Mouse (Mus musculus) gastrocnemius, adult 2 months (tissue): ENCODE measurements at regions not wholly inside any gene's neighbourhood (a gene's known extent, or its start where the extent isn't known, plus 50 kb on each side); places are given as distances from the start of the nearest gene placed in this dataset.
A peak's percentile ranks its signal among the peaks of the same experiment; 100 is the strongest.

Experiments used
- DNase-seq: peaks from one replicate; pipeline ENCODE4 v3.0.0; 2022
- H3K27ac ChIP-seq: fragments of 200-600 bp; 2 replicates; pipeline ENCODE4 v1.8.1; 2022; ENCODE audit warnings: mild to moderate bottlenecking
- H3K4me3 ChIP-seq: fragments of 200-600 bp; 2 replicates; pipeline ENCODE4 v1.8.1; 2022; ENCODE audit warnings: mild to moderate bottlenecking, moderate library complexity
- CTCF ChIP-seq: fragments of 200-600 bp; IDR thresholded peaks from 2 replicates; pipeline ENCODE4 v1.8.1; 2022; ENCODE audit warnings: antibody characterized with exemption, mild to moderate bottlenecking, moderate library complexity
- intact Hi-C: fragments of 180-260 bp; cut with DNase I; formaldehyde crosslinking; loops from one replicate; pipeline ENCODE4 v1.15.1; 2025

- Histone ChIP-seq H3K27ac (no peak overlapping the region), H3K4me3 (no peak overlapping the region)
- DNase-seq: no peak
- TF ChIP-seq CTCF: no peak
- intact Hi-C loops: no loop called here
Measured at GRCm38 (mm10) chr3:35027898-35028297, 377.7 kb downstream of the Sox2 start.

- no peak for TF ChIP-seq CTCF
Measured at GRCm38 (mm10) chr3:35029924-35030323, 379.7 kb downstream of the Sox2 start.

GRCm38 (mm10) chr3:35033587-35033986, 383.4 kb downstream of the Sox2 start:
- Histone ChIP-seq H3K27ac (no peak overlapping the region), H3K4me3 (no peak overlapping the region)
- no peak for TF ChIP-seq CTCF
- intact Hi-C loops: no loop called here
- DNase-seq: no peak

More at GRCm38 (mm10) chr3:35029924-35030323, 379.7 kb downstream of the Sox2 start:
- H3K4me3 ChIP-seq: no peak overlapping the region
- H3K27ac ChIP-seq: no peak overlapping the region
- intact Hi-C loops: no loop called here
- no peak for DNase-seq

GRCm38 (mm10) chr3:35035234-35035633, 385.0 kb downstream of the Sox2 start:
- no peak for TF ChIP-seq CTCF
- Histone ChIP-seq H3K27ac (no peak overlapping the region), H3K4me3 (no peak overlapping the region)
- no peak for DNase-seq
- intact Hi-C loops: no loop called here

GRCm38 (mm10) chr3:35043705-35044104, 393.5 kb downstream of the Sox2 start:
- intact Hi-C loops: no loop called here
- no peak for DNase-seq
- Histone ChIP-seq H3K4me3 (no peak overlapping the region), H3K27ac (no peak overlapping the region)
- TF ChIP-seq CTCF: no peak

GRCm38 (mm10) chr3:35059438-35059837, 409.2 kb downstream of the Sox2 start:
- intact Hi-C loops: no loop called here
- no peak for DNase-seq
- no peak for TF ChIP-seq CTCF
- Histone ChIP-seq H3K4me3 (no peak overlapping the region), H3K27ac (no peak overlapping the region)

- intact Hi-C loops: no loop called here
- no peak for TF ChIP-seq CTCF
- DNase-seq: no peak
- H3K27ac ChIP-seq: no peak overlapping the region
- H3K4me3 ChIP-seq: no peak overlapping the region
Measured at GRCm38 (mm10) chr3:35060042-35060441, 409.8 kb downstream of the Sox2 start.

GRCm38 (mm10) chr3:35066824-35067223, 416.6 kb downstream of the Sox2 start:
- intact Hi-C loops: no loop called here

GRCm38 (mm10) chr3:35068586-35068985, 418.4 kb downstream of the Sox2 start:
- intact Hi-C loops: no loop called here
- Histone ChIP-seq H3K4me3 (no peak overlapping the region), H3K27ac (no peak overlapping the region)
- no peak for TF ChIP-seq CTCF
- DNase-seq: no peak

More at GRCm38 (mm10) chr3:35066824-35067223, 416.6 kb downstream of the Sox2 start:
- Histone ChIP-seq H3K4me3 (no peak overlapping the region), H3K27ac (no peak overlapping the region)
- no peak for TF ChIP-seq CTCF
- peak; percentile 24 for DNase-seq

GRCm38 (mm10) chr3:35071046-35071445, 420.8 kb downstream of the Sox2 start:
- Histone ChIP-seq H3K27ac (no peak overlapping the region), H3K4me3 (no peak overlapping the region)
- intact Hi-C loops: no loop called here
- DNase-seq: no peak
- no peak for TF ChIP-seq CTCF

GRCm38 (mm10) chr3:35079887-35080286, 429.7 kb downstream of the Sox2 start:
- no peak for TF ChIP-seq CTCF
- Histone ChIP-seq H3K27ac (no peak overlapping the region), H3K4me3 (no peak overlapping the region)
- intact Hi-C loops: no loop called here
- no peak for DNase-seq

GRCm38 (mm10) chr3:35084091-35084867, 434.1 kb downstream of the Sox2 start:
- no peak overlapping the region for H3K4me3 ChIP-seq
- TF ChIP-seq CTCF: no peak
- intact Hi-C loops: no loop called here
- no peak overlapping the region for H3K27ac ChIP-seq
- no peak for DNase-seq

- intact Hi-C loops: no loop called here
- TF ChIP-seq CTCF: no peak
- Histone ChIP-seq H3K4me3 (no peak overlapping the region), H3K27ac (peak overlapping the region; percentile 28)
- no peak for DNase-seq
Measured at GRCm38 (mm10) chr3:35088241-35089080, 438.3 kb downstream of the Sox2 start.
